Mouse (Mus musculus) layer of hippocampus, adult 8-10 months (tissue): Measurements from ENCODE around the gene Slc16a5. TPM values are rescaled to one million over a fixed set of nuclear protein-coding genes. Genes with fewer than 3 reads are reported as not detected.
A peak's percentile ranks its signal among the peaks of the same experiment; 100 is the strongest.

Experiments
- DNase-seq, 2 experiments: peaks; one replicate each; pipeline ENCODE4 v3.0.0; 2022; ENCODE audit warnings: low spot score in 2 of 2
- total RNA-seq, 4 experiments: library from RNA; stranded (reverse); gene quantifications; 2 replicates each; pipeline ENCODE4 v1.2.4; 2022

Gene Slc16a5
- under 1 TPM in 1 of 4 experiments, not detected in 3; 0.21 TPM for total RNA-seq

DNA sequence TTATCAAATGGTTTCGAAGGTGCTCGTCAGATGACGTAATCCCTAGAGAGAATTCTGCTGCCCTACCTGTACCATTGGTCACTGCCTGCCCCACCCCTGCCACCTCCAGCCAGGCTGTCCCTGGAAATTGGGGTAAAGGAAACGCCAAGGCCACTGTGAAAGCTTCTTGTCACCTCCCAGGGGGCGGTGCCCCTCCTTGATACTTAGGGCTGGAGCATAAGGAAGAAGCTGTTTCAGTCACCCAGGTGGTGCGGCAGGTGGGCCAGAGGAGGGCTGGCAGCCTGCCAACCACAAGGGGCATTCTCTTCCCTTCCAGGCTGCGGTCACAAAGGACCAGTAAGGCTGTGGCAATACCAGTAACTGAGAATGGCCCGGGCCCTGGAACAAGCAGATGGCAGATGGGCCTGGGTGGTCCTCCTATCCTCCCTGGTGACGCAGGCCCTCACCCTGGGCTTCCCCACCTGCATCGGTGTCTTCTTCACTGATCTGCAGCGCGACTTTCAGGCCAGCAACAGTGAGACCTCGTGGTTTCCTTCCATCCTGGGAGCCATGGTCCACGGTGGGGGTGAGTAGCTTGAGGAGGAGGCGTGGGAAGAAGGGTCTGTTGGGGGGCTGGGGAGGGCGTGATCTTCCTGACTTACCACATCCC lies at the start of gene Slc16a5:
Gene Slc16a5, plus strand, starts transcription at position 232 of the 649 bp plus-strand sequence.
- no peak for DNase-seq

DNA sequence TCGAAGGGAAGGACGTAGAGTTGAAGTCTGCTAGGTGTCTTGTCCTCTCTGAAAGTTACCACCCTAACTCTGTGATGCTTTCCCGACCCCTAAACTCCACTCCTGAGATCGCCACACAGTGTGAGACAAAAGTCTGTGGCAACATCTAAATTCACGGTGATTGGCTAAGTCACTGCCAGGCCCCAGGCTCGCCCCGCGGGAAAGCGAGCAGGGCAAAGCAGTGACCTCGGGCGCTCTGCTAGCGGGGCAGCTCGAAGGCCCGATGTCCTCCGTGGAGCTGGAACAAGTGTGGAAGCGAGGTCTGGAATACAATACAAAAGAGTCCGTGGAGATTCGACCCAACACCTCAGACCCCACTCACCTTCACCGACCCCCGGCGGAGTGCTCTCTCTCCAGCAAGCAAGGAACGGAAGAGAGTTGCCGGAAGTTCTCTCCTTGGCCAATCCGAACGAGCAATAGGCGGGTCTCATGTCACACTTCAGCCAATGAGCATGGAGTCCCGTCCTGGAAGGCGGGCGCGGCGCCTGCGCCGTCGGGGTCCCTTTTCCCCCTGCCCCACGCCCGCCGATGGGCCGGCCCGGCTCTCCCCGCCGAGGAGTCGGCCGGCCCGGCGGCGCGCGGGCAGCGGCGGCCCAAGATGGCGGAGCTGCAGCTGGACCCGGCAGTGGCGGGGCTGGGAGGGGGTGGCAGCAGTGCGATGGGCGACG lies 42.6 kb upstream of the Slc16a5 start, which contains the start of the genes Atp5h and Kctd2:
Gene Atp5h, minus strand, starts transcription at position 432 of the 707 bp plus-strand sequence.
Gene Kctd2, plus strand, starts transcription at position 598 of the 707 bp plus-strand sequence.
- DNase-seq: peak; percentile 94 to 95

DNA sequence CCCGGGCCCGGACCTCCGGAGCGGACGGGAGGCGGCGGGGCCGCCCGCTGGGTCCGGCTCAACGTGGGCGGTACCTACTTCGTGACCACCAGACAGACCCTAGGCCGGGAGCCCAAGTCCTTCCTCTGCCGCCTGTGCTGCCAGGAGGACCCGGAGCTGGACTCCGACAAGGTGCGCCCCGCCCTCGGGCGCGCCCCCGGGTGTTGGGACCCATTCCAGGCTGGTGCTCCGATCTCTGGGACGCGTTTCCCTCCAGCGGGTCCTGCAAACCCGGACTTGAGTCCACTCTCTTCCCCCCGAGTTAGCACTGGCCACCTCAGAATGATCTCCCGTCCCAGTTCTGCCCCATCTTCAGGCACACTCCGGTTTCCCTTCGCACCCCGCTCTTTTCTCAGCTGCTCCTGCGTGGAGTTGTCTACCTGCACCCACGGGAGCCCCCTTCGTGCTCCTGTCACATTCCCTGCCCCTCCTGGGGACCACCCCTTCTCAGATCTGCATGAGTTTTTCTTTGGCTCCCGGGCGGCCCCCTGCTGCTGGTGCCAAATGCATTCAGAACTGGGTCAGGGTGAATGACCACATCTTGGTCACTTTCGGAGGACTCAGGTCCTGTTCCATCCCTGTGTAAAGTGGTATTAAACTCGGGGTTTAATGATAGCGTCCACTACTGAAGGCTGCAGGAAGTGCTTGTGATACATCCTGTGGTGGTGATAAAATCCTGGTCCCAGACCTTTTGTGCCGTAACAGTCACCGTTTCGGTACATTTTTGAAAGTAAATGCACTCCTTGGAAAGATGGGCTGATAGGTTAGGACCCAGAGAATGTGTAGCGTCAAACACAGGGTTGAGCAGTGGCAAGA lies 41.7 kb upstream of the Slc16a5 start:
- peak in 1 of 2 experiments; percentile 39 for DNase-seq

DNA sequence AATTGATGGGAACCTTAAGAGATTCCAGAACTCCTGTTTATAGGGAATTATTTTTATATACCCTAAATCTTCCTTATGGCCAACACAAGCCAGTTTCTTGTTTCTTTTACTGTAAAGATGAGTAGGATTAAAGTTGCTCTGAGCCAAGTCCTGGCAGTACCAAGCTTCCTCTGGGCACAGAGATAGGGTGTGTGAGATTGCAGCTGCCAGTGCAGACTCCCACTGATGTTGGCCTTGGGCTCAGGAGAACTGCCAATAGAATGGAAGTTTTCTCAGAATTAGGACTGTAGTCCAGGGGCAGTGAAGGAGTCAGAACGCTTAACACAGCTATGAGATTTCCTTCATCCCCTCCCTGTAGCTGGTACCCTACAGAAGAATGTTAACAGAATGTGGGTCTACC lies 40.9 kb upstream of the Slc16a5 start:
- no peak for DNase-seq

DNA sequence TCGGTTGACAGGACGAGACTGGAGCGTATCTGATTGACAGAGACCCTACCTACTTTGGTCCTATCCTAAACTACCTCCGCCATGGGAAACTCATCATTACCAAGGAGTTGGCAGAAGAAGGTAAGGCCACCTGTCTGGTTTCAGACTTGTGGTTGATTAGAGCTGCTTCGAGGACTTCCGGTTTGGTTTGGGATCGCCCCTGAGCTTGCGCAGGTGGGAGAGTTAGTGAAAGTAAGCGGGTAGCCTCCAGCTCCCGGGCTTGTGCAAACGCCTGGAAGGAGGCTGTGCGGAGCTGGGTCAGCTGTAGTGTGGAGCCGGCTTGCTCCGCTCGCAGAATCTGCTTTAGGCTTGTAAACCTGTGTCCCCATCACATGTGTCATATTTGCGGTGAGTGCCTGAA lies 40.3 kb upstream of the Slc16a5 start:
- no peak for DNase-seq

DNA sequence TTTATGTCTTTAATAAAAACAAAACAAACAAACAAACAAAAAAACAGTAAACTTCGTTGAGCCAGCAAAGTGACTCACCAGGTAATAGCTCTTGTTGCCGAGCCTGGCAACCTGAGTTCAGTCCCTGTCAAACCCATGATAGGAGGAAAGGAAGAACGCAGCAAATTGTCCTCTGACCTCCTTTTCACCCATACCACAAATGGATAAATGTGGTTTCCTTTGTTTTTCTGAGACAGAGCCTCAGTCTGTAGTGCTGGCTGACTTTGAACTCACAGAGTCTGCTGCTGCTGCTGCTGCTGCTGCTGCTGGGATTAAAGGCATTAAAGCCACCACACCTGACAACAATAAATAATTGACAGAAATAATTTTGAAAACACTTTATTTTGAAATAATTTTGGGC lies 39.2 kb upstream of the Slc16a5 start:
- DNase-seq: no peak

DNA sequence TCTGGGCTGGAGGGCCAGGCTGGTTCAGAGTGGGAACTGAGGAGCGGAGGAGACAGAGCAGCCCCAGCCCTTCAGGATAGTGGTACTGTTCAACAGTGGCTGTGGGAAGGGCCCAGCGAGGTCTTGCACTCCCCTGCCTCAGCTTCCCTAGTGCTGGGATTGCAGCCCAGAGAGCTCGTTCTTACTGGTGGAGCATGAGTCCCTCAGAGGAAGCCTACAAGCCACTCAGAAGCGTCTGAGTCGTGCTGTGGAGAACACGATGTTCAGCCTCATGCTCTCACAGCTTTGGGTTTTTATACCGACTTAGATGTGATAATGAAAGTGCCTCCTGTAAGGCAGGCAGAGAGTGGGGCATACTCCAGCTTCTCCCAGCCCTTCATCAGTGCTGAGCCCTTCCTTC lies 37.6 kb upstream of the Slc16a5 start:
- no peak for DNase-seq

DNA sequence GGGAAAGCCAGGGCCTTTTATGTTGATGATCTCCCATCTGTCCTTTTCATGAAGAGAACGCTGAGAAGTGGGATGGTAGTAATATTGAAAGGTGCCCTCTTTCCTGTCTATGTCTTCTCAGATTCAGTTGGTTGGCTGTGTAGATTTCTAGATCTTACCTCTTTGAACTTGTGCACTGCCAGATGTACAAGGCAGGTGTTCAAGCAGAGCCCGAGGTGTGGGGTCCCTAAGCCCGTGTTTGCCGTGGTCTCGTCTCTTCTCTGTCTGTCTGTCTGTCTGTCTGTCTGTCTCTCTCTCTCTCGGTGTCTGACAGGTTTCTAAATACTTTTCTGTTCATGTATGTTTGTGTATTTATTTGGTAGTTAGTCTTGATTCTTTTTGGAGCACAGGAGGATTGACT lies 36.6 kb upstream of the Slc16a5 start:
- no peak for DNase-seq

DNA sequence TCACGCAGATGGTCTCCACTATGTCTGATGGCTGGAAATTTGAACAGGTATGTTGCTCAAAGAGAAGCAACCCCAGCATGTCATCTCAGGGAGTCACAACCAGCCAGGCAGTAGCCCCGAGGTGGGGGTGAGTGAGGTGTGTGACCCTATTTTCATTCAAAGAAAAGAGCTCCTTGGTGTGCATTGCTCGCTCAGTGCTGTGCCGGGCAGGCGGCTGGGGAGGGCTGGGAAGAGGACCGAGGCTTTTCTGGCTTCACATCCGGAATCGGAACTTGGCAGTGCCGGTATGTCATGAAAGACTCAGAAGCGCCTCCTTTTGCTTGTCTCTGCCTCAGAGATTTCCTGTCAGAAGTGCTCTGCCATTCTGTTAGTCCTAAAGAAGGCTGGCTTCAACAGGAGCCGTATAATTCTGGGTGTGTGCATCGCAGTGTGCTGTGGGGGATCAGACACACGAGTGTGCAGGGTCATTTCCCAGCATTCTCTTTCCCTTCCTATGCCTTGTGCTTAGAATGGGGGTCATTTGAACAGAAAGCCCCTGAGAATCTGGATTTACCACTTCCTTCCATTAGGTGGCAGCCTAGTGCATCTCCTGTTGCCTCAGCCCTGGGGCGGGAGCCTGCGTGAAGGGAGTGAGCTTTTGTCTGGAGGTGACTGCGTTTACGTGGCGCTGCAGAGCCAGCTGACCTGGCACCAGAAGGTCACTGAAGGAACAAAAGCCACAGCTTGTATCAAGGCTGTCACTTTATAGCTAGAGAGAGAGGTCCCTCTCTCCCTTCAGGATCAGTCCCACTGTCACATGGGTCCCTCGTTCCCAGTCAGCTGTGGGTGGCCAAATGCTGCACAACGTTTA lies 34.6 kb upstream of the Slc16a5 start:
- DNase-seq: peak; percentile 71 to 75

DNA sequence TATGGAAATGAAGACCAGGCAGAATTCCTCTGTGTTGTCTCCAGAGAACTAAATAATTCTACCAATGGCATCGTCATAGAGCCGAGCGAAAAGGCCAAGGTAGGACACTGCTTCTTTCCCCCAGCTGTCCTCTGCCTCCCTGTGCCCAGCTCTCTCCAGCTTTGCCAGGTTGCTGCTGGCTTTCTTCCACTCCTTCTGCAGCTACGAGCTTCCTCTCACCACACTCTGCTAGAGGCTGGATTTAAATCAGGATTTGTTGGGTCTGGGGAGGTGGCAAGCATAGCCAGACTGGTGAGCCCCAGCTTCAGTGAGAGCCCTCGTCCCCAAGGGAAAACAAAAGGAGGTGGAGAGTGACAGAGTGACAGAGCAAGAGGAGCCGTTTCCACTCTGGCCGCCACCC lies 33.0 kb upstream of the Slc16a5 start:
- no peak for DNase-seq

DNA sequence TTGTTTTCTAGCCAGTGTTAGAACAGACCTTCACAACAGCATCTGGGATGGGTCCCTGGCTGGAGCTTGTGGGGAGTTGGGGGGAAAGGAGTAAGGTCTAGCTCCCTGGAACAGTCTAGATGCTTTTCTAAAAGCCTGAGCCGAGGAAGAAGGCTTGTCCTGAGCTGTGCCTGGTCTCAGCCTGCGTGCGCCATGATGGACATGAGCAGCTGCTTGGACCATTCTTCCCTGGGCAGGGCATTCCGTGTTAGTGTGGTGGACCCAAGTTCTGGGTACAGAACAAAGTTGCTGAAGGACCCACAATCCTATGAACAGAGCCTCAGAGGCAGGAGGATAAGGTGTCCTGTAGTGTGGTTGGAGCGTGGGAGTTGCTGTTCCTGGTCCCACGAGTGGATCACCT lies 31.7 kb upstream of the Slc16a5 start:
- no peak for DNase-seq

DNA sequence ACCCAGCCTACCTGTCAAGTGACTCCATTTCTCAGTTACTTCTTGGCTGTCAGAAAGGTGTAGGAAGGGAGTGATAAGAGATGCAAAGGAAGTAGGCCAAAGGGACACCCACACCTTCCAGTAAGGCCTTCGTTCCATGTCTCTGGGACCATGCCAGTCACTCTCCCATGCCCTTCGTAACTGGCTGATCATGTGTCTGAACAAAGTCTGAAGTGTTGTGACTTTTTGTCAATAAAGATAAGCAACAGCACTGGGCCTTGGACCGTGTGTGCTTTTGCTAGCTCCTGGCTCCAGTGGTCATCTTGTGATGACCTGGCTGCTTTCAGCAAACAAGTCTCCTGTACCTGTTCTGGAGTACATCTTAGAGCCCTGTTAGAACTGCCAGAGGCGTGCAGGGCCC lies 29.5 kb upstream of the Slc16a5 start:
- no peak for DNase-seq

DNA sequence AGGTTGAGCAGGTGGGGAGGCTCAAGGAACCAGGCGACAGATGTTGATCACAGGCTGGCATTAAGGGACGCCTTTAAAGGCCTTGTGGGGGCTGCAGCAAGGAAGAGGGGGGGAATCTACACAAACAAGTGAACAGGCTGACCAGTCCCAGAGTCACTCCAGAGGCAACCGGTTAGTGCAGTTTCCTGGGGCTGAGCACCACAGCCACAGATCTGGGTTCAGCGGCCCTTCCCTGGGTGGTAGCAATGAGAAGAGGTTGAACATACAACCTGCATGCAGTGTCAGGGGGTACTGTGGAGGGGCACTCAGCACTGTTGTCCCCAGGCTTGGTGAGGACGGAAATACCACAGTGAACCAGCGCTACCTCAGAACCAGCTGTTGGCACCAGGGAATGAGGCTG lies 28.9 kb upstream of the Slc16a5 start:
- DNase-seq: no peak

DNA sequence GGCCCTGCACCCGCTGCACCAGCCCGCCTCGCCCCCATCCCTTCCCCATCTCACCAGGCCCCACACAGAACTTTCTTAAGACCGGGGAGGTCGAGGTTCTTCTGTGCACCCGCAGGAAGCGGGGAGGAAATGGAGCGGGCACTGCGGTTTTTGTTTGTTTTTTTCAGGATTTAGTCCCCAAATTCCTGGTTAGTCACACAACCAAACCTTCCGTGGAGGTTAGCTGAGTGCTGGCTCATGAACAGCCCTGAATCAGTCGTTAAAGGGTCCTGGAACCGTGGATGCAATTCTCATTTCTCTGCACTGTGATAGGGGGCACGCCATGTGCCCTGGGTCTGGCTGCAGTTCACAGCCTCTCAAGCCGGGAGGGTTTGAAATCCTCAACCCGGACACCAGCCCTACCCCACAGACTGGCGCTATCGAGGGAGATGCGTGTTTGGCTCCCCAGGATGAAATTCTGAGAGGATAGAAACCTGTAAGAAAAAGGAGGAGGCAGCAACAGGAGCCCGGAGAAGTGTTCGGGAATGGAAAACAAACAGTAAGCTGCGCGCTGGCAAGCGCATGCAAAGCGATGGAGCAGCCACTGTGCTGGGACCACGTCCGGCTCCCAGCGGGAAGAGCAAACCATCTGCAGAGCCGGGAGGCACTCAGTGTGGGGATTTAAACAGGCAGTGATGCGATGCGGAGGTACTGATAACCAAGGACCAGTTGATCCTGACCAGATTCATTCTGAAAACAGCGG lies 26.5 kb upstream of the Slc16a5 start:
- peak in 1 of 2 experiments; percentile 43 for DNase-seq

DNA sequence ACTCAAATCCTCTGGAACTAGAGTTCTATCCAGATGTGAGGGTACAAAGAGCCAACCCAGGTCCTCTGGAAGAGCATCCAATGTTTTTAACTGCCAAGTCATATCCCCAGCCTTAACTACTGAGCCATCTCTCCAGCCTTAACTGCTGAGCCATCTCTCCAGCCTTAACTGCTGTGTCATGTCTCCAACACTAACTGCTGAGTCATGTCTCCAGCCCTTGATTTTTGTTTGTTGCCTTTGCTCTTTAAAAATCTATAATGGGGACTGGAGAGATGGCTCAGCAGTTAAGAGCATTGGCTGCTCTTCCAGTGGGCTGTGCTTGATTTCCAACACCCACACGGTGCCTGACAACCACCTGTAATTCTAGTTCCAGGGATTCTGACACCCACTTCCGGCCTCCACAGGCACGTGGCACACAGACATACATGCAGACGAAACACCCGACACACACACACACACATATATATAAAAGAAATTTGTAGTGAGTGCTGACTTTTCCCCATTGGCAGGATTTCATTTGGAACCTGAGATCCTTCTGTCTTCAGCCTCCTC lies 24.6 kb upstream of the Slc16a5 start:
- DNase-seq: no peak

DNA sequence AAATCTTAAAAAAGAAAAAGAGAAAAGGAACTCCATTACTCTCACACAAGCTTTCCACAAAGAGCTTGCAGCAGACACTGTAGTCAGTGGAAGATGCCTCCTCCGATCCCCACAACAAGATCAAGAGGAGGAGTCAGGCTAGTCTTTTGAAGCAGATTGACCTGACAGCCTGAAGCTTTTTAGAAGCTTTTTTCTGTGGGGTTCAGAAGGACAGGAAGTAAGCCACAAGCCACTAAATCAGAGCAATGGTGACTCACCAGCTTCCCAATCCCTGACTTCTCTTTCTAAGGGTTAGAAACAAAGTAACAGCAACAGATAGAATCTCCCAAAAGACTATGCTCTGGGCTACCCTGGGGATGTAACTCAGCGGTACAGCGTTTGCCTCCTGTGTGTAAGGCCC lies 22.9 kb upstream of the Slc16a5 start:
- DNase-seq: no peak

DNA sequence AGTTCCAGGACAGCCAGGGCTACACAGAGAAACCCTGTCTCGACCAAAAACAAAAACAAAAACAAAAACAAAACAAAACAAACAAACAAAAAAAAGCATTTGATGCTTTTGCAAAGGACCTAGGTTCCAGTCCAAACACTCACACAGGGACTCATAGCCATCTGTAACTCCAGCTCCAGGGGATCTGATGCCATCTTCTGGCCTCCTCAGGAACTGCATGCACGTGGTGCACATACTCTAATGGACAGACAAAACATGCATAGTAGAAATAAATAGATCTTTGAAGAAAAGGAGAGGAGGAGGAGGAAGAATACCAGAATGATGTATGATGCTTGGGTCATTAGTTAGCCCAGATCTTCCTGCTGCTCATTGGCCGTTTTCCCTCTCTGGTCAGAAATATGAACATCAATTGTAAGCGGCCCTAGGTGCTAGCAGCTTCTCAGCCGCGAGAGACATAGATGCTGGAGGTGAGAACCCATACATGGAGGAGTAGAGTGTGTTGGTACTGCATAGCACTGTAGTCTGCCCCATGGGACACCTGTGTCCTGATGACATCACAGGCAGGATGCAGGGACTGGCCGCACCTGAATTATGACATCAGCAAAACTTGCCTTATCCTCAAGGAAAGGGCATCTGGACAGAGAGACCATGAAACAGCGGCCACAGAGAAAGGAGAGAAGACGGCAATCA lies 22.2 kb upstream of the Slc16a5 start, which contains the start of gene Trim80:
Gene Trim80, plus strand, starts transcription at position 640 of the 690 bp plus-strand sequence.
- no peak for DNase-seq

DNA sequence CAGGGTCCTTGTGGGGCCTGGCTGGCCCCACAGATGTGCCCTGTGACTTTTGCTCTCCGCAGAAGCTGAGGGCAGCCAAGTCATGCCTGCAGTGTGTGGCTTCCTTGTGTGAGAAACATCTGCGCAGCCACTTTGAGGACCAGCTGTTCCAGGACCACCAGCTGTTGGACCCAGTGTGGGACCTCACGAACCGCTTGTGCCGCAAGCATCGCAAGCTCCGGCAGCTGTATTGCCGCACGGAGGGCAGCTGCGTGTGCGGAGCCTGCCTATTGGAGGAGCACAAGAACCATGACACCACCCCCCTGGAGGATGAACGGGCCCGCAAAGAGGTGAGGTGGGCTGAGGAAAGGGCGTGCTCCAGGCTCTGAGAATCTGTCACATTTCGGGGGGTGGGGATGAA lies 20.9 kb upstream of the Slc16a5 start:
- no peak for DNase-seq

DNA sequence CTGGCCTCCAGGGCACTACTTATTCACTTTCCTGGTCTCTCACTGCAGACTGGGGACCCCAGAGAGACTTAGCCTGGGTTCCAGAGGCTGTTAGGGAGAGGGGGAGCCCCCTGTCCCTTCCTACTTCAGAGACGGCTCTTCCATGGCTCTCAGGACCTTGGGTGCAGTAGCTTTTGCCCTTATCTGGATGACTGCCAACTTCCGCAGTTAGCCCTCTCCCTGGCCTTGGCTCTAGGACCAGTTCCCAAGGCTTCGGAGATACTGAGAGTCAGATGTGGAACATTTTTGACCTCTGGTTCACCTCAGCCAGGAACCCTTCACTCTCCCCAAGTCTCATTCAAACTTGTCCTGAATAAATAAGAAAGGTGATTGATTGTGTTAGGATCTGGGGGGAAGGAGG lies 15.4 kb upstream of the Slc16a5 start:
- DNase-seq: no peak
